Mouse (Mus musculus) heart, postnatal 0 days (tissue): Measurements from ENCODE around the gene Wipf2.

Experiments used
- CTCF ChIP-seq: IDR thresholded peaks from 2 replicates; pipeline ENCODE4 v1.5.1; 2016; ENCODE audit warnings: antibody characterized with exemption, control low read depth, low read depth
- EP300 ChIP-seq: IDR thresholded peaks from 2 replicates; pipeline ENCODE4 v1.6.1; 2016; ENCODE audit warnings: antibody characterized with exemption, low read depth

- TF ChIP-seq CTCF (no peak), EP300 (no peak)
Observed at GRCm38 (mm10) chr11:98925868-98926311, 62.5 kb downstream of the Wipf2 start.
